Mouse (Mus musculus) heart, embryonic 13.5 days (tissue): ENCODE data around the gene Nmt1. TPM values are rescaled to one million over a fixed set of nuclear protein-coding genes. Genes with fewer than 3 reads are reported as not detected.
A peak's percentile ranks its signal among the peaks of the same experiment; 100 is the strongest.

Experiments used
- ATAC-seq: fragments of 200-750 bp; cut with Nextera tagmentation; 2 replicates; pipeline ENCODE4 v1.8.0; 2017; ENCODE audit warnings: moderate TSS enrichment; ENCODE audit not compliant: insufficient number of reproducible peaks, low FRiP score, low TSS enrichment; ENCODE audit errors: extremely low read depth
- H3K27ac ChIP-seq: fragments of 300-500 bp; sonication (generic); replicated peaks from 2 replicates; pipeline ENCODE4 v1.5.1; 2015; ENCODE audit warnings: moderate library complexity, mild to moderate bottlenecking, inconsistent platforms
- H3K27me3 ChIP-seq: fragments of 300-500 bp; sonication (generic); replicated peaks from 2 replicates; pipeline ENCODE4 v1.6.1; 2015; ENCODE audit warnings: mild to moderate bottlenecking, inconsistent platforms
- H3K36me3 ChIP-seq: fragments of 300-500 bp; sonication (generic); 2 replicates; pipeline ENCODE4 v1.6.1; 2015; ENCODE audit warnings: mild to moderate bottlenecking, inconsistent platforms
- H3K4me1 ChIP-seq: fragments of 300-500 bp; sonication (generic); 2 replicates; pipeline ENCODE4 v1.6.1; 2015; ENCODE audit warnings: inconsistent platforms
- H3K4me2 ChIP-seq: fragments of 300-500 bp; sonication (generic); 2 replicates; pipeline ENCODE4 v1.6.1; 2015; ENCODE audit warnings: inconsistent platforms, mild to moderate bottlenecking, moderate library complexity
- H3K4me3 ChIP-seq: fragments of 300-500 bp; sonication (generic); 2 replicates; pipeline ENCODE4 v1.5.1; 2015; ENCODE audit warnings: moderate library complexity, mild to moderate bottlenecking, inconsistent platforms
- H3K9ac ChIP-seq: fragments of 300-500 bp; sonication (generic); 2 replicates; pipeline ENCODE4 v1.6.1; 2015; ENCODE audit warnings: inconsistent platforms, mild to moderate bottlenecking, moderate library complexity
- H3K9me3 ChIP-seq: fragments of 300-500 bp; sonication (generic); 2 replicates; pipeline ENCODE4 v1.6.1; 2016; ENCODE audit warnings: inconsistent platforms
- WGBS: fragments of 180-500 bp; shearing (Covaris S2); methylation state at CpG from one replicate; pipeline ENCODE4 v1.1.7; 2015; ENCODE audit warnings: mixed read lengths; 5-methylcytosine and 5-hydroxymethylcytosine counted together
- polyA plus RNA-seq: library from polyadenylated mRNA; unstranded; fragments of >200 nt; fragmentation: Nextera tagmentation; extraction: Ambion mirVana; gene quantifications from 2 replicates; pipeline ENCODE4 v1.2.1, GENCODE M21; 2015

The Nmt1 gene
- polyA plus RNA-seq, 1 experiment from 2014 or later, result 39.7 TPM

DNA sequence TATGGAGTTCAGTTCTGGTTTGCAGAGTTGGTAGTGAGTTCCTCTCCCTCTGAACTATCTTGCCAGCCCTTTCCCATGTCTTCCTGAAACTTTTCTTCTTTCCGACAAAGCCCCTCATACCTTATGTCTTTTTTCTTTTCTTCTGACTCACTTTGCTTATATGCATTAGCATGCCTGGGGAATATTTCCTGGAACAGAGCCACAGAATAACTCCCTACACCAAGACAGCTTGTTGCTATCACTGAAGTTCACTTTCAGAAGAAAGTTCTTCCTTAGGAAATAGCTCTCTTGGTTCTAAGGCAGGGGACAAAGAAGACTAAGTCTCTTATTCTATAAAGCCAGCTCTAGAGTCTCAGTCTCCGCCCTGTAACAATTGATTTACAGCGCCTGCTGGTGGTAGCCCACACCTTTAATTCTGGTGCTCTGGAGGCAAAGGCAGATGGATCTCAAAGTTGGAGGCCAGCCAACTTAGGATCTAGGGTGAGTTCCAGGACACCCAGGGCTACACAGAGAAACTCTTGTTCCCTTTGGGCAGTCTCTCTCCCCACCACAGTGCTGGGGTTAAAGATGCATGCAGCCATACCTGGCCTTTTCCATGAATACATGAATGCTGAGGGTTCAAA, 7.2 kb upstream of the Nmt1 start:
- Histone ChIP-seq H3K4me2 (no peak overlapping the region), H3K36me3 (peaks cover 46% of the 10 kb centered on the region), H3K9me3 (no peaks in the 10 kb centered on the region), H3K4me1 (peaks cover 11% of the 10 kb centered on the region), H3K27me3 (no peaks in the 10 kb centered on the region), H3K27ac (0 out of 2 replicates have a peak overlapping the region, but pooled peaks have one; percentile 15), H3K9ac (no peak overlapping the region), H3K4me3 (no peak overlapping the region)
- 70% methylated on average over 3 of the region's 3 CpGs for WGBS
- ATAC-seq, result no peak

DNA sequence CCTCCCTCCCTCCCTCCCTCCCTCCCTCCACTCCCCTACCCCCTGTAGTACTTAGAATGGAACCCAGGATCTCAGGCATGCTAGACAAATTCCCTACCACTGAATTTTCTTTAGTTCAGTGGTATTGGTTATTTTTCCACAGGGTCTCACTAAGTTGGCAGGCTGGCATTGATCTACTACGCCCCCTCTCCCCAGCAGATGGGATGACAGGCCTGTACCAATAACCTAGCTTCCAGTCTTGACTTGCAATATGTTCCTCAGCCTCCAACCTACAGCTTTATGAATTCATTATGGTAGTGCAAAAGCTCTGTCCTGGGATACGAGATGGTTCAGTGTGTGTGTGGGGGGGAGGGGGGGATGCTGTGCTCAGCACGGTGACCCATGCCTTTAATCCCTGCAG, 4.0 kb upstream of the Nmt1 start:
- H3K9me3 ChIP-seq, result no peaks in the 10 kb centered on the region
- 86% methylated on average over 3 of the region's 3 CpGs for WGBS
- no peak for ATAC-seq

GRCm38 (mm10) chr11:103026901-103027300, 1.1 kb upstream of the Nmt1 start:
- 79% methylated on average over 3 of the region's 3 CpGs for WGBS
- Histone ChIP-seq H3K4me1 (peaks cover 30% of the 10 kb centered on the region), H3K4me2 (peak overlapping the region; percentile 71), H3K36me3 (peaks cover 43% of the 10 kb centered on the region), H3K4me3 (peak overlapping the region; percentile 60), H3K9ac (peak overlapping the region; percentile 89; the same call in 1 of the 2 replicates), H3K27me3 (no peaks in the 10 kb centered on the region), H3K27ac (no peak overlapping the region), H3K9me3 (no peaks in the 10 kb centered on the region)
- ATAC-seq, result no peak

More for the DNA sequence above, 4.0 kb upstream of the Nmt1 start:
- Histone ChIP-seq H3K9ac (no peak overlapping the region), H3K4me2 (no peak overlapping the region), H3K27me3 (no peaks in the 10 kb centered on the region), H3K36me3 (peaks cover 55% of the 10 kb centered on the region), H3K4me3 (no peak overlapping the region), H3K4me1 (peaks cover 19% of the 10 kb centered on the region), H3K27ac (no peak overlapping the region)

GRCm38 (mm10) chr11:103027570-103028175, 317 bp upstream of the Nmt1 start:
- 13% methylated on average over 8 of the region's 8 CpGs for WGBS
- peak overlapping the region; percentile 60 for H3K4me3 ChIP-seq
- peak; percentile 5; the same call in 1 of the 2 replicates for ATAC-seq
- H3K4me1 ChIP-seq, result peaks cover 33% of the 10 kb centered on the region
- peak overlapping the region; percentile 89 for H3K9ac ChIP-seq
- H3K9me3 ChIP-seq, result no peaks in the 10 kb centered on the region
- H3K4me2 ChIP-seq, result peak overlapping the region; percentile 71
- H3K27me3 ChIP-seq, result no peaks in the 10 kb centered on the region
- peaks cover 37% of the 10 kb centered on the region for H3K36me3 ChIP-seq
- peak overlapping the region; percentile 90 for H3K27ac ChIP-seq

DNA sequence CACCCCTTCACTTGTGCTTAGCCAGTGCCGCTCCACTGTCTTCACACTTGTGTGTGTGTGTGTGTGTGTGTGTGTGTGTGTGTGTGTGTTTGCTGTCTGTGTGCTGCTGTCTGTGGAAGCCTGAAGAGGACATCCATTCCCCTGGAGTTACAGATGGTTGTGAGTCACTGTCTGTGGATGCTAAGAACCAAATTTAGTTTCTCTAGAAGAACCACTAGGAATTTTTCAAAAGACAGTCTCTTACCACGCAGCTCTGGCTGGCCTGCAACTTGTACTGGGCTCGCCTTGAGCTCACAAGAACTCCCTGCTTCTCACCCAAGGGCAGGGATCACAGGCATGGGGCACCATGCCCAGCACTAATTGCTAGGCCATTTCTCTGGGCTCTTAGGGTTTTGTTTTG, 5.0 kb downstream of the Nmt1 start:
- H3K36me3 ChIP-seq, result peaks cover 17% of the 10 kb centered on the region
- H3K4me3 ChIP-seq, result no peak overlapping the region
- H3K4me2 ChIP-seq, result no peak overlapping the region
- H3K9me3 ChIP-seq, result no peaks in the 10 kb centered on the region
- 81% methylated on average over 3 of the region's 3 CpGs for WGBS
- no peak overlapping the region for H3K9ac ChIP-seq
- H3K27me3 ChIP-seq, result no peaks in the 10 kb centered on the region
- peak overlapping the region; percentile 36; the same call in 1 of the 2 replicates for H3K27ac ChIP-seq
- no peak for ATAC-seq
- peaks cover 45% of the 10 kb centered on the region for H3K4me1 ChIP-seq

- ATAC-seq, result no peak
- H3K4me2 ChIP-seq, result no peak overlapping the region
- H3K4me3 ChIP-seq, result no peak overlapping the region
- peak overlapping the region; percentile 50; the same call in 1 of the 2 replicates for H3K9ac ChIP-seq
- peaks cover 43% of the 10 kb centered on the region for H3K4me1 ChIP-seq
- peaks cover 25% of the 10 kb centered on the region for H3K36me3 ChIP-seq
- H3K27ac ChIP-seq, result no peak overlapping the region
- no peaks in the 10 kb centered on the region for H3K27me3 ChIP-seq
- 65% methylated on average over 6 of the region's 6 CpGs for WGBS
- no peaks in the 10 kb centered on the region for H3K9me3 ChIP-seq
These were observed 7.0 kb downstream of the Nmt1 start for GRCm38 (mm10) chr11:103035007-103035406.

DNA sequence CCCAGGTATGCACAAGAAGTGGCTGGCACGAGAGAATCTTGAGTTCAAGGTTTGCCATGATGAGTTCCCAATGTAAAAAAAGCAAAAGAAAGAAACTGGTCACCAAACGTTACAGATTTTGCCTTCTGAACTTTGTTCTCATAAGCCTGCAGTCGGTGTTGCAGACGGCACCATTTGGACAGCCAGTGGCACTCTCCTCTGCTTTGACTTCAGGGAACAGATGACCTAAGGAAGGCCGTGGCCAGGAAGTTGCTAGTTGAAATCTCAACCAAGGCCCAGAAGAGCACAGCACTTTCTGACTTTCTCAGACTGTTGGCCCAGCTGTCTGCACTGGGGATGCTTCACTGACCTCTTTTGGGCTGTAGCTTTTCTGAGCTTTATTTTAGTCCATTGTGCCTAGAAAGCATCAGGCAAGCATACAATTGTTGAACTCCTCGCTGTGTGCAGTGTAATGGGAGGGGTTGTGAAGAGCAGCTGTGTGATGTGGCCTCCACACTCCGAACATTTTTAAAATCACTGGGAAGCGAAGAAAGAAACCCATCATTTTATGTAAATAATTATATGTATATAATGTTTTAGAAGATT, 9.0 kb downstream of the Nmt1 start:
- Histone ChIP-seq H3K27ac (no peak overlapping the region), H3K4me3 (no peak overlapping the region), H3K9me3 (no peaks in the 10 kb centered on the region), H3K27me3 (no peaks in the 10 kb centered on the region), H3K9ac (no peak overlapping the region), H3K36me3 (peaks cover 25% of the 10 kb centered on the region), H3K4me1 (peaks cover 36% of the 10 kb centered on the region), H3K4me2 (no peak overlapping the region)
- no peak for ATAC-seq
- 84% methylated on average over 8 of the region's 8 CpGs for WGBS

DNA sequence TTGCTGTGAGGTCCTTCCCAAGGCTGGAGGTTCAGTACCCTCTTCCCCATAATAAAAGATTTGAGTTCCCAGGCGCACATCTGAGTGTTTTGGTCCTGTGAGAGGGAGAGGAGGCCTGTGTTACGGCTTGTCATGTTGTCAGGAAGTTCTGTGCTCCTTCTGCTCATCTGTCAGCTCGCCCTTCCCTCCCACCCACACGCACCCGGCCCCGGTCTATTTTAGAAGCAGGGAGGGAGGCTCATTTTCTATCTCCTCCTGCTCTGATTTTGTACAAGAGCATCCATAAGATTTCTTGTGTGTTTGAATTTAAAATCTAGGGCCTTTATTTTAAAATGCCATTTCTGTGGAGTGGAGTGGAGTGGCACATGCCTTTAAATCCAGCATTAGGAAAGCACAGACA, 10.0 kb downstream of the Nmt1 start:
- no peaks in the 10 kb centered on the region for H3K9me3 ChIP-seq
- H3K36me3 ChIP-seq, result peaks cover 28% of the 10 kb centered on the region
- ATAC-seq, result no peak
- no peaks in the 10 kb centered on the region for H3K27me3 ChIP-seq
- 42% methylated on average over 6 of the region's 6 CpGs for whole genome bisulfite sequencing
- no peak overlapping the region for H3K27ac ChIP-seq
- H3K9ac ChIP-seq, result no peak overlapping the region
- H3K4me1 ChIP-seq, result peaks cover 31% of the 10 kb centered on the region
- no peak overlapping the region for H3K4me3 ChIP-seq
- H3K4me2 ChIP-seq, result no peak overlapping the region

GRCm38 (mm10) chr11:103042828-103043227, 14.8 kb downstream of the Nmt1 start:
- H3K36me3 ChIP-seq, result peaks cover 58% of the 10 kb centered on the region
- no peak for ATAC-seq
- WGBS, result 74% methylated on average over 4 of the region's 4 CpGs

GRCm38 (mm10) chr11:103043982-103044381, 16.0 kb downstream of the Nmt1 start:
- H3K4me2 ChIP-seq, result no peak overlapping the region
- no peak overlapping the region for H3K4me3 ChIP-seq
- WGBS, result 92% methylated on average over 3 of the region's 3 CpGs
- no peaks in the 10 kb centered on the region for H3K27me3 ChIP-seq
- H3K4me1 ChIP-seq, result peaks cover 5% of the 10 kb centered on the region; the same call in 1 of the 2 replicates
- ATAC-seq, result no peak
- no peak overlapping the region for H3K27ac ChIP-seq
- peaks cover 52% of the 10 kb centered on the region for H3K36me3 ChIP-seq
- no peak overlapping the region for H3K9ac ChIP-seq
- no peaks in the 10 kb centered on the region for H3K9me3 ChIP-seq

More at GRCm38 (mm10) chr11:103042828-103043227, 14.8 kb downstream of the Nmt1 start:
- no peaks in the 10 kb centered on the region for H3K27me3 ChIP-seq
- H3K9ac ChIP-seq, result no peak overlapping the region
- no peaks in the 10 kb centered on the region for H3K9me3 ChIP-seq
- H3K4me2 ChIP-seq, result no peak overlapping the region
- peaks cover 11% of the 10 kb centered on the region for H3K4me1 ChIP-seq
- H3K27ac ChIP-seq, result no peak overlapping the region
- no peak overlapping the region for H3K4me3 ChIP-seq

DNA sequence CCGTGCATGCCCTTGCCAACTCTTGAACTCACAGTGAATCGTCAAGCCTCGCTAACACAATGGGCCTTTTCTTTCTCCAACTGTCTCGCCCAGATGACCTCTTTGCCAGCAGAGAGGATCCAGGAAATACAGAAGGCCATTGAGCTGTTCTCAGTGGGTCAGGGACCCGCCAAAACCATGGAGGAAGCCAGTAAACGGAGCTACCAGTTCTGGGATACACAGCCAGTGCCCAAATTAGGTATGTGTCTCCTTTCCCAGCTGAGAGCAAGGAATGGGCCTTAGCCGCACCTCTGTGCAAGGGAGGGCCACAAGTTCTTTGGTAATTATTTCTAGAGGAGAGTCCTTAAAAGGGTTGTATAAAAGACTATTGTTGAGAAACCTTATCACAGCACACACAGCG, 18.3 kb downstream of the Nmt1 start:
- peaks cover 65% of the 10 kb centered on the region for H3K36me3 ChIP-seq
- no peak for ATAC-seq
- WGBS, result 67% methylated on average over 8 of the region's 8 CpGs
- H3K4me1 ChIP-seq, result peaks cover 11% of the 10 kb centered on the region
- no peaks in the 10 kb centered on the region for H3K27me3 ChIP-seq
- H3K27ac ChIP-seq, result no peak overlapping the region
- no peak overlapping the region for H3K9ac ChIP-seq
- no peak overlapping the region for H3K4me2 ChIP-seq
- no peaks in the 10 kb centered on the region for H3K9me3 ChIP-seq
- no peak overlapping the region for H3K4me3 ChIP-seq
